Mouse (Mus musculus) cerebellum, adult 11-12 months (tissue): Measurements from ENCODE around the gene Ky.

Source experiments
- DNase-seq: peaks from one replicate; pipeline ENCODE4 v3.0.0; 2022

The Ky gene

DNA sequence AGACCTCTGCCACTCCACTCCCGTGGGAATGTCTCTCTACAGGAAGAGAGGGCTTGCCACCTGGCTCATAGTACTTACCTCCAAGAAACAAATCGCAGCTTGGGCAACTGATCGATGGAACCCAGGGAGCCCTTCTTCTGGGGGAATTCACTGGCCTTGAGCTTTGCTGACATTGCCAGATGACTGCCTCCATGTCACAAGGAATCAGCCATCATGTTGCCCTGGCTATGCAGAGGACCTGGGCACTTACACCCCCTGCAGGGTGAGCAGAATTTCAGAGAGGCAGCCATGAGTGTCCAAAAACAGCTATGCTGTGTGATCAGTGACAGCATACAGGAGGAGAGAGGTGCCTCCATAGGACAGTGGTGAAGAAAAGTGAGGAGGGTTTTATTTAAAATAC is 48.2 kb downstream of the Ky start:
- DNase-seq = no peak

DNA sequence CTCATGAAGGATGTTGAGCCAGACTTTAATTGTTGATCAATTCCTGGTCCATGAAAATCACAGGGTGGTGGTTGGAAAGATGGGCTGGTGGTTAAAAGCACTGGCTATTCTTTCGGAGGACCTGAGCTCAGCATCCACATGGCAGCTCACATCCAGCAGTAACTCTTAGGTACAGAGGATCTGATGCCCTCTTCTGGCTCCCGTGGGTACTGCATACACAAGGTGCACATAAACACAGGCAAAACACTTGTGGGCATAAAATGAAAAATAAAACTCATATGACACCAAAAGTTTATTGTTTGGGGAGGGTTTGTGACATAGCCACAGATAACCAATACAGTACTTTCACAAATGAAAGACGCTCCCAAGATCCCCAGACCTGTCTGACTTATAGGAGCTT is 52.9 kb downstream of the Ky start:
- no peak for DNase-seq

DNA sequence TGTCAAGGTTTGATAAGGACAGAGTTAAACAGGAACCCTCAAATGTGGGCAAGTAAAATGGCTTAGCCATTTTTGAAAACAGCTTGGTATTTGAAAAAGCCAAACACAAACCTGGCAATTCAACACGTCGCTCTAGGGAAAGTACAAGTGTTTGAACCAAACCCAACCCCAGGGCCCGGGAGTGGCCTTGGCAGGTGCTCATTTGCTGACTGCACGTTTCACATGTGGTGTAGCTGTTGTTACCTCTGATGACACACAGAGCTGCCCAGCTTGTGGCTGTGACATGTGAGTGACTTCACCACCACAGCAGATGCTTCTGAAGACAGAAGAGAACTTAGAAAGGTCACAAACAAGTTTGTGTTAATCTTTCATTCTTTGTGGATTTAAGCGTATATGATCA is 67.3 kb downstream of the Ky start:
- no peak for DNase-seq

DNA sequence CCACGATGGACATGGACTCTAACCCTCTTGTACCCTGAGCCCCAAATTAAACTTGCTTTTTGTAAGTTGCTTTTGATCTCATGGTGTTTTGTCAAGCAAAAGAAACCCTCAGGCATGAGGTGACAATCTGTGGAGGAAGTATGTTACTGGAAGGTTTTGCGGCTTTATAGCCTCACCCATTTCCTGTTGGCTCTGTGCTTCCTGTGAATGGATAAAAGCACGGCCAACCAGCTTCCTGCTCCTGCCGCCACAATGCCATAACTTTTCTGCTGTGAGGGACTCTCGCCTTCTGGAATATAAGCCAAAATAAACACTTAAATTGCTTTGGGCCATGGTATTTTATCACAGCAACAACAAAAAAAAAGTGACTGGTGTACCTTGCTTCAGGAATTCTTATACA is 71.9 kb downstream of the Ky start:
- no peak for DNase-seq

DNA sequence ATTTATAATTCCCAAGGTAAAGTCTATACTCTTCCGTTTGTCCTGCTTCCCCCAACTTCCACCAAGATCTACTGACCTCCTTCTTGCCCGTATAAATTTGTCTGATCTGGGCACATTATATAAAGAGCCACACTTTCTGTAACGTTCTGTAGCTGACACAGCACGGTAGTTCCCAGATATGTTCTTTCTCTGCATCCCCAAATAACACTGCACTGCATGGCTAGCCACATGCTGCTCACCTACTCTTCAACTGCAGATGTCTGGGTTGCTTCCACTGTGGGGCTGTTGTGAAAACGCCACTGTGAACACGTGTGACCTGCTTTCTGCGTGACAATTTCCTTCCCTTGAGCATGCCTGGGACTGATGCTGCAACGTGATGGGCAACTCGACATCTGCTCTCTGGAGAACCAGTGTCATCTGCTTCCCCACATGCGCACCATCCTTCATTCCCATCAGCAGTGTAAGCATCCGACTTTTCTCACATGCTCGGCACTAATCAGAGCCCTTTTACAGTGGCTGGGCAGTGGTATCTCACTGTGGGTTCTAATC is 76.4 kb downstream of the Ky start:
- no peak for DNase-seq

DNA sequence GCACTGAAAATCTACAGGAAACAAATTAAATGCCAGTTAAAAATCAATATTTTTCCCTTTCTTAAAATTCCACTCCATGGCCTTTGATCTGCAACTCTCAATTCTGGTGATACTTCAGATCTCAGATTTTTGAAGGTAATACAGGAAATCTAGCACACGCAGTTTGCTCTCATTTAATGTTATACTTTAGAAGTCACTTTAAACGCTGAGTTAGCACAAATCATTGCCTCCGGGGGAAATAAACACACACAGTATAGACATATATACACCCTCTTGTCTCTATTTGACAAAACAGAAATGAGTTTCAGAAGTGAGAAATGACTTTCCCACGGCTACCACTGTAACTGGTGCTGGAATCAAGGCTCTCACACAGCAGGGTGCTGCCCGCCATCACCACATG is 81.8 kb downstream of the Ky start:
- DNase-seq = no peak

DNA sequence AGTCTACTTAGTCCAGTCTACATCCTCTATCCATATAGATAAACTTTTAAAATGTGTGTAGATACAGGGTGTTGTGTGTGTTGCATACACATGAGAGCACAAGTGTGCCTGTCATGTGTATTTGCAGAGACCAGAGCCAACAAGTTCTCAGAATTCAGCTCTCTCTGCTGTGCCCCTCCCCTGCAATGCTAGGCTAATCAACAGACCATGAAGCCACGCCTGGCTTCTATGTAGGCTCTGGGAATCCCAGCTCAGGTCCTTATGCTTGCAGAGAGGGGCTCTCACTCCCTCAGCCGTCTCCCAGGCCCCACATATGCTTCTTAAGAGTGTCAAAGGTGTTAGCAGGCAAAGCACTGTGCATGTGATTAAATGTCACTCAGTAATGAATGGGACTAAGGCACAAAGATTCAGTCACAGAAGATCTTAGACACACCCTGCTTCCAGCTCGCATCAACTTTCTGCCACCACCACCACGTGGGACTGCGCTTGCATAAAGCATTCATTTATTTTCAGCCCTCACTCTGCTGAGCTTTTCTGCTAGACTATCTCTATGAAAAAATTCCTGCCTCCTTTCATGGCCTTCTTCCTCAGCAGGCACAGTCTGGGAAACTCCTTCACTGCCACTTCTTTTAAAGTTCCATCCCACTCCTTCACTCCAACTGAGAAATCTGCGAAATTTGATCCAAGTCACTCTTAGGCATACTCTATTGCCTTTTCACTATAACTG is 89.3 kb downstream of the Ky start:
- DNase-seq = no peak
